In the genomic region with DNA sequence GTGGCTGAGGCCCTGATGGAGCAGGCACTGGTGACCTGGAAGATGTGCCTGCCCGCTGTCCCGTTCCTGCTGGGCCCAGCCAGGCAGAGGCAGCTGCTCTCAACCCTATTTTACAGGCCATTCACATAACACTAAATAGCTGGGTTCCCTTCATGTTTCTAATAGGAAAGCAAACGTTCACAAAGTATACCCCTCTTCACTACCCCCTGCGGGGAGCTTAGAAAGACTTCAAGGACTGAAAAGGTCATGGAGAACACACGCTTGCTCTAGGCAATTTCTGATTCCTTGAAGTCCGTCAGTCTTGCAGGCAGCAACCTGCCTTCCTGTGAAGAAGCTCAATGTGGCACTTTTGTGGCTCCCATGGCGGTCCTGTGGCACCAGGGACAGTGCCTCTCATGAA, we compare ENCODE assay signal across 33 mouse cellular contexts. TPM values are rescaled to one million over a fixed set of nuclear protein-coding genes. Genes with fewer than 3 reads are reported as not detected.
DNase-seq lines count a peak whose midpoint lies in the region; ATAC-seq and TF ChIP-seq lines count a peak whose summit lies in the region.
"Had no signal": no experiment of that assay in that cellular context is flagged by ENCODE, and none has a peak within 500 bp of the region (broad histone marks: within the 10 kb centered on the region; RNA-seq: fewer than 3 reads in every experiment).

No protein-coding gene starts in this region.

- peak; percentile 16; the same call in 1 of the 2 replicates for ATAC-seq in forebrain, embryonic 14.5 days
- ATAC-seq in forebrain, postnatal 0 days, result no peak
- no peak for ATAC-seq in midbrain, embryonic 12.5 days (ENCODE audit: low FRiP score, low read depth)
- ATAC-seq: inflammation-experienced regulatory T-cells, adult 6 months; liver, embryonic 12.5 days; liver, postnatal 0 days had no signal

- no peak overlapping the region for H3K9ac ChIP-seq in forebrain, embryonic 14.5 days (ENCODE audit: low read length)
- H3K9ac ChIP-seq in forebrain, postnatal 0 days, result no peak overlapping the region
- no peak overlapping the region for H3K9ac ChIP-seq in midbrain, embryonic 12.5 days (replicated peaks)
- H3K9ac ChIP-seq: embryonic facial prominence, embryonic 12.5 days; heart, embryonic 13.5 days; hindbrain, embryonic 15.5 days; kidney, embryonic 15.5 days; liver, embryonic 12.5 days; liver, postnatal 0 days had no signal

- H3K36me3 ChIP-seq in forebrain, embryonic 14.5 days (ENCODE audit: control insufficient read depth, insufficient read depth, low read length), result peaks cover 24% of the 10 kb centered on the region
- 0 out of 2 replicates have a peak, but pooled peaks cover 6% of the 10 kb centered on the region for H3K36me3 ChIP-seq in forebrain, postnatal 0 days (ENCODE audit: insufficient read depth)
- H3K36me3 ChIP-seq in midbrain, embryonic 12.5 days, result peaks cover 7% of the 10 kb centered on the region

- DNase-seq in forebrain, embryonic 14.5 days (ENCODE audit: low spot score), result peak; percentile 30
- no peak for DNase-seq in forebrain, postnatal 0 days
- peak; percentile 65 for DNase-seq in ZHBTc4 (ENCODE audit: low read depth, low spot score)
- DNase-seq in retina, postnatal 1 day, result peak; percentile 14
- DNase-seq in layer of hippocampus, adult 11-12 months (ENCODE audit: low spot score), result no peak
- no peak for DNase-seq in gastrocnemius, postnatal 14 days
- DNase-seq: adrenal gland, postnatal 14 days; B cell, adult 2 months; cerebellum, adult 11-12 months; cerebellum, adult 9-11 months; gastrocnemius, adult 2 months; heart, postnatal 10 days; kidney, adult 11 months; kidney, postnatal 25 days; left cerebral cortex, postnatal 4 days; liver, postnatal 0 days; lung, postnatal 36 days; right cerebral cortex, postnatal 4 days; thymus, adult 18-20 months; thymus, postnatal 25 days had no signal

- H3K27ac ChIP-seq in forebrain, embryonic 14.5 days (ENCODE audit: low read depth, low read length), result no peak overlapping the region
- no peak overlapping the region for H3K27ac ChIP-seq in forebrain, postnatal 0 days (ENCODE audit: low read depth, low read length)
- 0 out of 2 replicates have a peak overlapping the region, but pooled peaks have one; percentile 36 for H3K27ac ChIP-seq in midbrain, embryonic 12.5 days (replicated peaks)
- H3K27ac ChIP-seq: embryonic facial prominence, embryonic 12.5 days; gastrocnemius, adult 2 months; heart, embryonic 13.5 days; hindbrain, embryonic 10.5 days; hindbrain, embryonic 15.5 days; kidney, embryonic 15.5 days; layer of hippocampus, adult 2 months; left cerebral cortex, adult 2 months; liver, embryonic 12.5 days; stomach, postnatal 0 days had no signal

- TF ChIP-seq CTCF in forebrain, postnatal 0 days (IDR thresholded peaks at IDR 0.05; ENCODE audit: low read depth), result no peak

- H3K27me3 ChIP-seq in forebrain, embryonic 14.5 days (replicated peaks; ENCODE audit: control insufficient read depth, insufficient read depth, low read length), result no peaks in the 10 kb centered on the region
- no peaks in the 10 kb centered on the region for H3K27me3 ChIP-seq in forebrain, postnatal 0 days (ENCODE audit: insufficient read depth, low read length)
- no peaks in the 10 kb centered on the region for H3K27me3 ChIP-seq in midbrain, embryonic 12.5 days
- H3K27me3 ChIP-seq: embryonic facial prominence, embryonic 12.5 days; heart, embryonic 13.5 days; hindbrain, embryonic 15.5 days; kidney, embryonic 15.5 days; liver, embryonic 12.5 days had no signal

- H3K4me2 ChIP-seq in forebrain, embryonic 14.5 days (ENCODE audit: low read length), result no peak overlapping the region
- H3K4me2 ChIP-seq in forebrain, postnatal 0 days (ENCODE audit: low read depth), result no peak overlapping the region
- no peak overlapping the region for H3K4me2 ChIP-seq in midbrain, embryonic 12.5 days (replicated peaks)
- H3K4me2 ChIP-seq: embryonic facial prominence, embryonic 12.5 days; heart, embryonic 13.5 days; hindbrain, embryonic 15.5 days; kidney, embryonic 15.5 days; liver, embryonic 12.5 days had no signal

- H3K9me3 ChIP-seq in forebrain, embryonic 14.5 days (replicated peaks; ENCODE audit: control insufficient read depth, low read length), result no peaks in the 10 kb centered on the region
- no peaks in the 10 kb centered on the region for H3K9me3 ChIP-seq in forebrain, postnatal 0 days (ENCODE audit: low read length)
- no peaks in the 10 kb centered on the region for H3K9me3 ChIP-seq in midbrain, embryonic 12.5 days
- H3K9me3 ChIP-seq: embryonic facial prominence, embryonic 12.5 days; heart, embryonic 13.5 days; hindbrain, embryonic 10.5 days; hindbrain, embryonic 15.5 days; kidney, embryonic 15.5 days; liver, embryonic 12.5 days; megakaryocyte, embryonic 14.5 days had no signal

- intact Hi-C loops in gastrocnemius, postnatal 14 days (cut with DNase I; ENCODE audit: low total_unique reads), result no loop called here

- WGBS in forebrain, embryonic 14.5 days, result 52% methylated on average over 7 of the region's 7 CpGs
- 58% methylated on average over 7 of the region's 7 CpGs for WGBS in forebrain, postnatal 0 days
- WGBS in midbrain, embryonic 12.5 days, result 53% methylated on average over 7 of the region's 7 CpGs

- no peaks in the 10 kb centered on the region for H3K4me1 ChIP-seq in forebrain, embryonic 14.5 days (ENCODE audit: control insufficient read depth, insufficient read depth, low read length)
- H3K4me1 ChIP-seq in forebrain, postnatal 0 days (ENCODE audit: insufficient read depth), result 0 out of 2 replicates have a peak, but pooled peaks cover 3% of the 10 kb centered on the region
- peaks cover 17% of the 10 kb centered on the region; the same call in 1 of the 2 replicates for H3K4me1 ChIP-seq in midbrain, embryonic 12.5 days
- H3K4me1 ChIP-seq: embryonic facial prominence, embryonic 12.5 days; hindbrain, embryonic 15.5 days; liver, embryonic 12.5 days; megakaryocyte, embryonic 14.5 days had no signal

- H3K4me3 ChIP-seq in forebrain, embryonic 14.5 days (ENCODE audit: low read depth, low read length), result no peak overlapping the region
- no peak overlapping the region for H3K4me3 ChIP-seq in forebrain, postnatal 0 days (ENCODE audit: low read depth, low read length)
- no peak overlapping the region for H3K4me3 ChIP-seq in midbrain, embryonic 12.5 days
- H3K4me3 ChIP-seq: embryonic facial prominence, embryonic 12.5 days; gastrocnemius, adult 2 months; heart, embryonic 13.5 days; hindbrain, embryonic 10.5 days; hindbrain, embryonic 15.5 days; kidney, embryonic 15.5 days; layer of hippocampus, adult 2 months; left cerebral cortex, adult 2 months; liver, embryonic 12.5 days; megakaryocyte, embryonic 14.5 days had no signal

RNA-seq across cellular contexts. Expression of a gene that starts 12.6 kb away (rescaled TPM):
- not detected in 2 replicates for polyA plus RNA-seq in forebrain, embryonic 14.5 days (2014; fragmentation: Nextera tagmentation; extraction: Ambion mirVana)
- total RNA-seq in forebrain, postnatal 0 days (2014; rRNA removed), result 0.23 and 0.43 TPM in 2 replicates
- polyA plus RNA-seq in forebrain, postnatal 0 days (2015; fragmentation: Nextera tagmentation; extraction: Ambion mirVana), result 0.11 TPM in 1 of 2 replicates, not detected in the other
- polyA plus RNA-seq in midbrain, embryonic 12.5 days (2016; fragmentation: Nextera tagmentation; extraction: Ambion mirVana), result not detected in 2 replicates
- under 1 TPM; 0.39 to 0.55 TPM for total RNA-seq in gastrocnemius, postnatal 14 days (2021)
- total RNA-seq: common myeloid progenitor, adult 5-6 weeks had no signal
- polyA plus RNA-seq: hindbrain, embryonic 10.5 days had no signal

Comparison
In these comparisons a context has a peak if more than half of its experiments do, and no peak if none do; other contexts are left out.
1. DNase-seq: peak in forebrain, embryonic 14.5 days (single experiment), ZHBTc4 (single experiment) and retina, postnatal 1 day (single experiment); none in forebrain, postnatal 0 days (single experiment), layer of hippocampus, adult 11-12 months (single experiment) and gastrocnemius, postnatal 14 days (single experiment).